Comparison of ENCODE assay signal across 11 mouse cellular contexts in the genomic region with DNA sequence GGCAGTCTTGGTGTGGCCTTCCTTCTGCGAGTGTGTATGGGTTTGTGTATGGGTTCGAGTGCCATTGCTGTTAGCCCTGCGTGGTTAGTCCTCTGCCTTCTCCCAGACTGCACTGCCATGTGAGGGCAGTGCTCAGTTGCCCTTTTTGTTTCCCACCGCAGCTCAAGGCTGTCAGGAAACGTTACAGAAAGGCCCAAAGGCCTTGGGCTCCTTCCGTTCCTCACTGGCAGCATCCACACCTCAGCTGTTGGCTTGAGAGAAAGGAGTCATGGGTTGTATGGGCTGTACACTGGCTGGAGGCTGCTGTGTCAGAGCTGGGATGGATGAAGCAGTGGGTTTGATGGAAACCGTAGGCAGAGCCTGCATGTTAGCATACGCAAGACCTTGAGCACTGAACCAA. TPM values are rescaled to one million over a fixed set of nuclear protein-coding genes. Genes with fewer than 3 reads are reported as not detected.
A peak's percentile ranks its signal among the peaks of the same experiment; 100 is the strongest.
DNase-seq lines count a peak whose midpoint lies in the region; ATAC-seq and TF ChIP-seq lines count a peak whose summit lies in the region.
"Had no signal": no experiment of that assay in that cellular context is flagged by ENCODE, and none has a peak within 500 bp of the region (broad histone marks: within the 10 kb centered on the region; RNA-seq: fewer than 3 reads in every experiment).

No protein-coding gene starts in this region.

- no peak for DNase-seq in forebrain, embryonic 10.5 days (ENCODE audit: extremely low spot score, low spot score)
- DNase-seq in intestine, embryonic 14.5 days (ENCODE audit: low spot score), result no peak
- no peak for DNase-seq in lung, postnatal 0 days (ENCODE audit: low spot score)
- DNase-seq in lung, postnatal 25 days (ENCODE audit: low spot score), result no peak
- DNase-seq: cerebellum, postnatal 25 days; thymus, postnatal 14 days had no signal

- H3K4me3 ChIP-seq in forebrain, embryonic 12.5 days (replicated peaks), result no peak overlapping the region
- H3K4me3 ChIP-seq in forebrain, embryonic 10.5 days, result no peak overlapping the region
- no peak overlapping the region for H3K4me3 ChIP-seq in intestine, embryonic 14.5 days (ENCODE audit: low read depth, low read length)
- H3K4me3 ChIP-seq in intestine, postnatal 0 days (ENCODE audit: low read depth, low read length), result no peak overlapping the region
- H3K4me3 ChIP-seq in lung, postnatal 0 days (ENCODE audit: low read depth, low read length), result no peak overlapping the region
- H3K4me3 ChIP-seq in stomach, embryonic 14.5 days (ENCODE audit: low read depth, low read length), result no peak overlapping the region

- peaks cover 51% of the 10 kb centered on the region for H3K4me1 ChIP-seq in forebrain, embryonic 12.5 days
- H3K4me1 ChIP-seq in forebrain, embryonic 10.5 days, result peaks cover 75% of the 10 kb centered on the region
- peaks cover 45% of the 10 kb centered on the region for H3K4me1 ChIP-seq in intestine, embryonic 14.5 days (replicated peaks; ENCODE audit: control insufficient read depth, insufficient read depth, low read length)
- peaks cover 14% of the 10 kb centered on the region for H3K4me1 ChIP-seq in intestine, postnatal 0 days (replicated peaks; ENCODE audit: control insufficient read depth, insufficient read depth, low read length)
- peaks cover 51% of the 10 kb centered on the region for H3K4me1 ChIP-seq in lung, postnatal 0 days (ENCODE audit: insufficient read depth, low read depth, low read length)
- H3K4me1 ChIP-seq in stomach, embryonic 14.5 days (ENCODE audit: control insufficient read depth, insufficient read depth, low read length), result peaks cover 51% of the 10 kb centered on the region

- no peaks in the 10 kb centered on the region for H3K27me3 ChIP-seq in forebrain, embryonic 12.5 days
- H3K27me3 ChIP-seq in forebrain, embryonic 10.5 days (ENCODE audit: poor library complexity, severe bottlenecking), result no peaks in the 10 kb centered on the region
- no peaks in the 10 kb centered on the region for H3K27me3 ChIP-seq in intestine, embryonic 14.5 days (replicated peaks; ENCODE audit: control insufficient read depth, insufficient read depth, low read length)
- H3K27me3 ChIP-seq in intestine, postnatal 0 days (replicated peaks; ENCODE audit: control insufficient read depth, insufficient read depth, low read length), result no peaks in the 10 kb centered on the region
- H3K27me3 ChIP-seq in lung, postnatal 0 days (replicated peaks; ENCODE audit: insufficient read depth, low read length), result no peaks in the 10 kb centered on the region
- no peaks in the 10 kb centered on the region for H3K27me3 ChIP-seq in stomach, embryonic 14.5 days (ENCODE audit: control insufficient read depth, insufficient read depth, low read length)

- no peak overlapping the region for H3K9ac ChIP-seq in forebrain, embryonic 12.5 days
- H3K9ac ChIP-seq in intestine, embryonic 14.5 days (ENCODE audit: low read length), result no peak overlapping the region
- H3K9ac ChIP-seq in intestine, postnatal 0 days (ENCODE audit: low read depth, low read length), result no peak overlapping the region
- H3K9ac ChIP-seq in lung, postnatal 0 days (replicated peaks; ENCODE audit: low read depth), result no peak overlapping the region
- no peak overlapping the region for H3K9ac ChIP-seq in stomach, embryonic 14.5 days (replicated peaks; ENCODE audit: low read depth, low read length)

- H3K27ac ChIP-seq in forebrain, embryonic 12.5 days, result 0 out of 2 replicates have a peak overlapping the region, but pooled peaks have one; percentile 2
- no peak overlapping the region for H3K27ac ChIP-seq in forebrain, embryonic 10.5 days
- H3K27ac ChIP-seq in intestine, embryonic 14.5 days (ENCODE audit: low read depth), result peak overlapping the region; percentile 79; the same call in 1 of the 2 replicates
- H3K27ac ChIP-seq in intestine, postnatal 0 days (ENCODE audit: low read depth, low read length), result no peak overlapping the region; the same call in 1 of the 2 replicates
- H3K27ac ChIP-seq in lung, postnatal 0 days (ENCODE audit: low read length), result peak overlapping the region; percentile 71
- peak overlapping the region; percentile 28; the same call in 1 of the 2 replicates for H3K27ac ChIP-seq in stomach, embryonic 14.5 days (ENCODE audit: low read length)

- peaks cover 7% of the 10 kb centered on the region for H3K36me3 ChIP-seq in forebrain, embryonic 12.5 days (replicated peaks)
- H3K36me3 ChIP-seq in forebrain, embryonic 10.5 days (replicated peaks), result peaks cover 42% of the 10 kb centered on the region
- H3K36me3 ChIP-seq in intestine, embryonic 14.5 days (ENCODE audit: control insufficient read depth, insufficient read depth, low read length), result peaks cover 36% of the 10 kb centered on the region
- peaks cover 21% of the 10 kb centered on the region; the same call in 1 of the 2 replicates for H3K36me3 ChIP-seq in intestine, postnatal 0 days (ENCODE audit: control insufficient read depth, insufficient read depth)
- peaks cover 10% of the 10 kb centered on the region for H3K36me3 ChIP-seq in lung, postnatal 0 days (ENCODE audit: insufficient read depth, low read length)
- H3K36me3 ChIP-seq in stomach, embryonic 14.5 days (ENCODE audit: control insufficient read depth, insufficient read depth, low read length), result peaks cover 12% of the 10 kb centered on the region

- 93% methylated on average over 8 of the region's 8 CpGs for WGBS in forebrain, embryonic 12.5 days
- 92% methylated on average over 8 of the region's 8 CpGs for WGBS in forebrain, embryonic 10.5 days
- 85% methylated on average over 8 of the region's 8 CpGs for WGBS in intestine, embryonic 14.5 days
- 85% methylated on average over 8 of the region's 8 CpGs for WGBS in intestine, postnatal 0 days
- 74% methylated on average over 8 of the region's 8 CpGs for WGBS in lung, postnatal 0 days
- WGBS in stomach, embryonic 14.5 days, result 79% methylated on average over 8 of the region's 8 CpGs

- no peak for TF ChIP-seq CTCF in intestine, postnatal 0 days (IDR thresholded peaks at IDR 0.05; ENCODE audit: low read depth)
- no peak for TF ChIP-seq CTCF in lung, postnatal 0 days (IDR thresholded peaks at IDR 0.05)

- no peak for TF ChIP-seq EP300 in lung, postnatal 0 days (IDR thresholded peaks at IDR 0.05)

- no peak overlapping the region for H3K4me2 ChIP-seq in forebrain, embryonic 12.5 days
- no peak overlapping the region for H3K4me2 ChIP-seq in intestine, embryonic 14.5 days (ENCODE audit: low read length)
- no peak overlapping the region for H3K4me2 ChIP-seq in intestine, postnatal 0 days (replicated peaks; ENCODE audit: low read depth)
- no peak overlapping the region for H3K4me2 ChIP-seq in lung, postnatal 0 days (replicated peaks; ENCODE audit: low read depth, low read length)
- H3K4me2 ChIP-seq in stomach, embryonic 14.5 days (replicated peaks; ENCODE audit: low read depth, low read length), result no peak overlapping the region

- no peaks in the 10 kb centered on the region for H3K9me3 ChIP-seq in forebrain, embryonic 12.5 days
- H3K9me3 ChIP-seq in forebrain, embryonic 10.5 days, result no peaks in the 10 kb centered on the region
- H3K9me3 ChIP-seq in intestine, embryonic 14.5 days (ENCODE audit: control insufficient read depth, low read length), result no peaks in the 10 kb centered on the region
- no peaks in the 10 kb centered on the region for H3K9me3 ChIP-seq in intestine, postnatal 0 days (ENCODE audit: control insufficient read depth)
- no peaks in the 10 kb centered on the region for H3K9me3 ChIP-seq in lung, postnatal 0 days (ENCODE audit: low read length)
- H3K9me3 ChIP-seq in stomach, embryonic 14.5 days (ENCODE audit: control insufficient read depth, low read depth, low read length), result no peaks in the 10 kb centered on the region

- ATAC-seq in forebrain, embryonic 12.5 days (ENCODE audit: low FRiP score), result no peak
- ATAC-seq in intestine, embryonic 14.5 days (replicated peaks; ENCODE audit: low FRiP score, low TSS enrichment, low read depth), result no peak
- ATAC-seq in intestine, postnatal 0 days, result no peak
- no peak for ATAC-seq in lung, postnatal 0 days
- no peak for ATAC-seq in stomach, embryonic 14.5 days (ENCODE audit: insufficient number of reproducible peaks, insufficient read depth, low FRiP score, low read depth)
- ATAC-seq in cerebellum, adult (ENCODE audit: insufficient number of reproducible peaks, low FRiP score, low TSS enrichment), result no peak
- ATAC-seq: activated CD4-positive, CD25-positive, alpha-beta regulatory T cell, adult 4 months had no signal

RNA-seq across cellular contexts. Expression of a gene that starts 32.2 kb away (rescaled TPM):
- polyA plus RNA-seq in forebrain, embryonic 12.5 days (2016; fragmentation: Nextera tagmentation; extraction: Ambion mirVana), result not detected in 2 replicates
- not detected in 2 replicates for polyA plus RNA-seq in forebrain, embryonic 10.5 days (2016; fragmentation: Nextera tagmentation; extraction: Ambion mirVana)
- 0.23 TPM in 1 of 2 replicates, not detected in the other for polyA plus RNA-seq in intestine, embryonic 14.5 days (2014; fragmentation: Nextera tagmentation; extraction: Ambion mirVana)
- polyA plus RNA-seq in intestine, postnatal 0 days (2015; fragmentation: Nextera tagmentation; extraction: Ambion mirVana), result not detected in 2 replicates
- polyA plus RNA-seq in lung, postnatal 0 days (2015; fragmentation: Nextera tagmentation; extraction: Ambion mirVana), result 0.08 and 0.12 TPM in 2 replicates
- polyA plus RNA-seq in stomach, embryonic 14.5 days (2014; fragmentation: Nextera tagmentation; extraction: Ambion mirVana), result not detected in 2 replicates
- polyA plus RNA-seq: activated CD4-positive, CD25-positive, alpha-beta regulatory T cell, adult 4 months had no signal

RNA-seq across cellular contexts. Expression of a gene that starts 41.9 kb away (rescaled TPM):
- polyA plus RNA-seq in forebrain, embryonic 12.5 days (2016; fragmentation: Nextera tagmentation; extraction: Ambion mirVana), result 43.2 and 44.5 TPM in 2 replicates
- 38.4 and 43.4 TPM in 2 replicates for polyA plus RNA-seq in forebrain, embryonic 10.5 days (2016; fragmentation: Nextera tagmentation; extraction: Ambion mirVana)
- 39.6 and 40.2 TPM in 2 replicates for polyA plus RNA-seq in intestine, embryonic 14.5 days (2014; fragmentation: Nextera tagmentation; extraction: Ambion mirVana)
- 33.1 and 35.2 TPM in 2 replicates for polyA plus RNA-seq in intestine, postnatal 0 days (2015; fragmentation: Nextera tagmentation; extraction: Ambion mirVana)
- 34.6 and 37.4 TPM in 2 replicates for polyA plus RNA-seq in lung, postnatal 0 days (2015; fragmentation: Nextera tagmentation; extraction: Ambion mirVana)
- polyA plus RNA-seq in stomach, embryonic 14.5 days (2014; fragmentation: Nextera tagmentation; extraction: Ambion mirVana), result 35.7 and 37.0 TPM in 2 replicates

RNA-seq across cellular contexts. Expression of a gene that starts 48.9 kb away (rescaled TPM):
- 14.6 and 14.8 TPM in 2 replicates for polyA plus RNA-seq in forebrain, embryonic 12.5 days (2016; fragmentation: Nextera tagmentation; extraction: Ambion mirVana)
- 13.7 and 13.9 TPM in 2 replicates for polyA plus RNA-seq in forebrain, embryonic 10.5 days (2016; fragmentation: Nextera tagmentation; extraction: Ambion mirVana)
- polyA plus RNA-seq in intestine, embryonic 14.5 days (2014; fragmentation: Nextera tagmentation; extraction: Ambion mirVana), result 17.5 and 18.0 TPM in 2 replicates
- polyA plus RNA-seq in intestine, postnatal 0 days (2015; fragmentation: Nextera tagmentation; extraction: Ambion mirVana), result 13.5 and 14.4 TPM in 2 replicates
- polyA plus RNA-seq in lung, postnatal 0 days (2015; fragmentation: Nextera tagmentation; extraction: Ambion mirVana), result 13.0 and 14.3 TPM in 2 replicates
- 18.1 and 19.7 TPM in 2 replicates for polyA plus RNA-seq in stomach, embryonic 14.5 days (2014; fragmentation: Nextera tagmentation; extraction: Ambion mirVana)

Comparison
In these comparisons a context has a peak if more than half of its experiments do, and no peak if none do; other contexts are left out.
1. H3K27ac ChIP-seq: peak in forebrain, embryonic 12.5 days (single experiment), intestine, embryonic 14.5 days (single experiment), lung, postnatal 0 days (single experiment) and stomach, embryonic 14.5 days (single experiment); none in forebrain, embryonic 10.5 days (single experiment) and intestine, postnatal 0 days (single experiment).